Mouse (Mus musculus) stomach, postnatal 0 days (tissue): Measurements from ENCODE around the gene Syt1. TPM values are rescaled to one million over a fixed set of nuclear protein-coding genes. Genes with fewer than 3 reads are reported as not detected.

Experiments
- ATAC-seq: fragments of 200-750 bp; cut with Nextera tagmentation; 2 replicates; pipeline ENCODE4 v1.8.0; 2017; ENCODE audit not compliant: low FRiP score, low TSS enrichment
- DNase-seq: peaks from one replicate; pipeline ENCODE4 v3.0.0-alpha.2; 2016; ENCODE audit warnings: low spot score
- H3K27ac ChIP-seq: fragments of 300-500 bp; sonication (generic); replicated peaks from 2 replicates; pipeline ENCODE4 v1.5.1; 2014; ENCODE audit warnings: mild to moderate bottlenecking, control low read depth
- H3K27me3 ChIP-seq: fragments of 300-500 bp; sonication (generic); 2 replicates; pipeline ENCODE4 v1.6.1; 2014; ENCODE audit warnings: low read length; ENCODE audit not compliant: control insufficient read depth, insufficient read depth
- H3K36me3 ChIP-seq: fragments of 300-500 bp; sonication (generic); 2 replicates; pipeline ENCODE4 v1.6.1; 2014; ENCODE audit warnings: low read length, mixed read lengths; ENCODE audit not compliant: control insufficient read depth, insufficient read depth
- H3K4me1 ChIP-seq: fragments of 300-500 bp; sonication (generic); replicated peaks from 2 replicates; pipeline ENCODE4 v1.6.1; 2014; ENCODE audit warnings: antibody characterized with exemption; ENCODE audit not compliant: control insufficient read depth, insufficient read depth
- H3K4me2 ChIP-seq: fragments of 300-500 bp; sonication (generic); replicated peaks from 2 replicates; pipeline ENCODE4 v1.6.1; 2014; ENCODE audit warnings: low read depth, mild to moderate bottlenecking, control low read depth, moderate library complexity
- H3K4me3 ChIP-seq: fragments of 300-500 bp; sonication (generic); 2 replicates; pipeline ENCODE4 v1.5.1; 2014; ENCODE audit warnings: low read depth, low read length, control low read depth
- H3K9ac ChIP-seq: fragments of 300-500 bp; sonication (generic); 2 replicates; pipeline ENCODE4 v1.6.1; 2014; ENCODE audit warnings: mild to moderate bottlenecking, low read length, control low read depth, mixed read lengths
- H3K9me3 ChIP-seq: fragments of 300-500 bp; sonication (generic); 2 replicates; pipeline ENCODE4 v1.6.1; 2016; ENCODE audit warnings: low read length; ENCODE audit not compliant: control insufficient read depth
- CTCF ChIP-seq: IDR thresholded peaks from 2 replicates; pipeline ENCODE4 v1.5.1; 2016; ENCODE audit warnings: antibody characterized with exemption, low read depth, mild to moderate bottlenecking, moderate library complexity
- EP300 ChIP-seq: optimal IDR thresholded peaks from 2 replicates; pipeline ENCODE3; 2016; ENCODE audit warnings: antibody characterized with exemption
- WGBS: fragments of 180-500 bp; shearing (Covaris S2); extraction: QIAGEN DNeasy Blood & Tissue Kit; methylation state at CpG from one replicate; pipeline ENCODE4 v1.1.7; 2014; 5-methylcytosine and 5-hydroxymethylcytosine counted together
- polyA plus RNA-seq: library from polyadenylated mRNA; unstranded; fragments of >200 nt; fragmentation: Nextera tagmentation; extraction: Ambion mirVana; gene quantifications from 2 replicates; pipeline ENCODE4 v1.2.1, GENCODE M21; 2015

Syt1 gene
- polyA plus RNA-seq, 1 experiment from 2014 or later: 3.5 TPM

DNA sequence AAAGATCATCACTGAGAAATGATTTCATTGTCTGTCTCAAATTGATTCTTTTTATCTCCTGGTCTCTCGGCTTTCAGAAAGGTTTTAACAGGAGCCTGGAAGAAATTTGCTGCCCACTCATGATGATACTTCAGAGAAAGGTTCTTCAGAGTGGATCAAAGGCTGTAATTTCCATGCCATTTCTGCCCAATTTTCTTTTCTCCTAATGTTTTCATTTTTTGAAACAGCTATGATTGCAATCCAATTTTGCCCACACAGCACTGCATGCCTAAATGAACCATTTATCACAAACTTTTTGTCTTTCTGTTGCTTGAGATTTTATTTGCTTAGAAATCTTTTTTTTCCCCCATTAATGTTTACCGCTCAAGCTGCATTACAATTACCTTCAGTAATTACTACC is 257.5 kb downstream of the Syt1 start:
- ATAC-seq (no peak), DNase-seq (no peak)
- Histone ChIP-seq H3K9ac (no peak overlapping the region), H3K4me2 (no peak overlapping the region), H3K9me3 (no peaks in the 10 kb centered on the region), H3K27me3 (no peaks in the 10 kb centered on the region), H3K27ac (no peak overlapping the region), H3K36me3 (no peaks in the 10 kb centered on the region), H3K4me3 (no peak overlapping the region), H3K4me1 (no peaks in the 10 kb centered on the region)
- WGBS: 87% methylated on average over 2 of the region's 2 CpGs
- TF ChIP-seq CTCF: no peak
- no peak for TF ChIP-seq EP300

DNA sequence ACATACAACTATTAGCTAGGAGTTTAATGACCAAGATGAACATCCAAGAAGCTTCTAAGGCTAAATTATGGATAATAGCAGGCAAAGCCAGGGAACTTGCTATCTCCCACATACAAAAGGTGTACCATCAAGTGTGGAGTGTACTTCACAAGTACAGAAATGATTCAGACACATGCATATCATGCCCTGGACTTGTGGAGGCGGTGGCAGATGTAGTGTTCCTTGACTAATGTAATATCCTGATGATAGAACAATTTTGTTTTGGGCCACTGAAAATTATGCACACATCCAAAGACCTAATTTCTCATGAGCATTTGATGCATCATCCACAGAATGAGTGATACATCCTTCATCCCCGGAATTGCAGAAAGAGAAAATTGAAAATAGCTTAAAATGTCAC is 267.0 kb downstream of the Syt1 start:
- WGBS: 90% methylated on average over 2 of the region's 2 CpGs
- Histone ChIP-seq H3K4me2 (no peak overlapping the region), H3K4me1 (no peaks in the 10 kb centered on the region), H3K9me3 (no peaks in the 10 kb centered on the region), H3K36me3 (no peaks in the 10 kb centered on the region), H3K27ac (no peak overlapping the region), H3K27me3 (no peaks in the 10 kb centered on the region), H3K9ac (no peak overlapping the region), H3K4me3 (no peak overlapping the region)
- DNase-seq: no peak
- ATAC-seq: no peak
- TF ChIP-seq EP300 (no peak), CTCF (no peak)

DNA sequence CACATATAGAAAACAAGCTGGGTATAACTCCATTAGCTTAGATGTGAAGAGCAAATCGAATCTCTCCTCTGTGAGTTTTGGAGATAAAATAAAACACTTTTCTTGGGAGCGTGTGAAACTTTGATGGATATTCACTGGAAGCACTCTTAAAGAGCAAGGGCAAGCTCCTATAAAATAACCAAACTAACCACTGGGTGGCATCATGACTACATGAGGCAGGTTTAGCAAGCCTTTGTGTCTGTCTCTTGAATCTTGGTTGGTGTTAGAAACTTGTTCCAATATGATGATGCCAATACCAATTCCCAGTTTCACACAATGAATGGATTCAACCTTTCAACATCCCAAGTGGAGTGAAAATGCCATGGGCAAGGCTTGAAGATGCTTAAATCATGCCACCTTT is 276.8 kb downstream of the Syt1 start:
- H3K27me3 ChIP-seq: no peaks in the 10 kb centered on the region
- no peaks in the 10 kb centered on the region for H3K9me3 ChIP-seq
- TF ChIP-seq EP300 (no peak), CTCF (peak; percentile 79)
- H3K4me3 ChIP-seq: no peak overlapping the region
- H3K4me1 ChIP-seq: no peaks in the 10 kb centered on the region
- no peak overlapping the region for H3K9ac ChIP-seq
- DNase-seq: no peak
- no peaks in the 10 kb centered on the region for H3K36me3 ChIP-seq
- H3K4me2 ChIP-seq: no peak overlapping the region
- no peak for ATAC-seq
- WGBS: 53% methylated on average over 2 of the region's 2 CpGs
- no peak overlapping the region for H3K27ac ChIP-seq

DNA sequence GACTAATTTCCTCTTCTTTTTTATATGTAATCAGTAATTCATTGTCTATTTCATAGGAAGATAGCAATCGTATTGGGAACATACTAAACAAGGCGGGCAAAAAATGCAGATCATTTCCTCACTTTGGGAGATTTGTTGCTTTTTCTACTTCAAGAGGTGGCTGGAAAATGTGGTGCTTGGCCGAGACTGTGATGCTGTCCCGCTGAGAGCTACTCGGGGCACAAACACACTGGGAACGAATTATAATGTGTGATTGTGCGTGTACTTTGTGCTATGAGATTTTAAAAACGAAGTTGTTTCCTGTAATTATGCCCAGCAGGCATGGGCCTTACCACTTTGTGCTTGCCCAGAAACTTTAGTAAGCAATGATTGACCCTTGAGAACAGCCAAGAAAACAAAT is 281.8 kb downstream of the Syt1 start:
- DNase-seq: no peak
- TF ChIP-seq CTCF: no peak
- no peak for TF ChIP-seq EP300
- Histone ChIP-seq H3K9ac (no peak overlapping the region), H3K9me3 (no peaks in the 10 kb centered on the region), H3K4me1 (no peaks in the 10 kb centered on the region), H3K36me3 (no peaks in the 10 kb centered on the region), H3K27ac (no peak overlapping the region), H3K27me3 (no peaks in the 10 kb centered on the region), H3K4me3 (no peak overlapping the region), H3K4me2 (no peak overlapping the region)
- no peak for ATAC-seq
- WGBS: 78% methylated on average over 8 of the region's 8 CpGs

DNA sequence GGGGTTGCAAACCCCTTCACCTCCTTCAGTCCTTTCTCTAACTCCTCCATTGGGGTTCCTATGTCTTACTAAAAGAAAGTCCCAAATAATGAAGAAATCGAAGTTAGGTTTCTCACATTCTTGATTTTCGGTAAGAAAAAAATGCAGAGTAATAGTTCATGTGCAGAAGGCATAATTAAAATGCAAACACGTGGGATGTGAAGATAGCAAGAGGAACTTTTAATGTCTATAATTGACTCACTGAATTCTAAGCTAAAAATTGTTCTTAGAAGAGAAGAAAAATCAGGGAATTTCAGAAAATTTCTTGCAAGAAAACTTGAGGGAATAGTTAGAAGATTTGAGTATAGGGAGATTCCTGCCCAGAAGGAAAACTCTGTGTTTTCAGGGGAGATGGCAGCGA is 284.4 kb downstream of the Syt1 start:
- 90% methylated on average over 4 of the region's 4 CpGs for WGBS
- TF ChIP-seq CTCF (no peak), EP300 (no peak)
- H3K27me3 ChIP-seq: no peaks in the 10 kb centered on the region
- no peaks in the 10 kb centered on the region for H3K4me1 ChIP-seq
- DNase-seq (no peak), ATAC-seq (no peak)
- H3K4me2 ChIP-seq: no peak overlapping the region
- H3K36me3 ChIP-seq: no peaks in the 10 kb centered on the region
- H3K9me3 ChIP-seq: no peaks in the 10 kb centered on the region
- H3K4me3 ChIP-seq: no peak overlapping the region
- H3K9ac ChIP-seq: no peak overlapping the region
- no peak overlapping the region for H3K27ac ChIP-seq

DNA sequence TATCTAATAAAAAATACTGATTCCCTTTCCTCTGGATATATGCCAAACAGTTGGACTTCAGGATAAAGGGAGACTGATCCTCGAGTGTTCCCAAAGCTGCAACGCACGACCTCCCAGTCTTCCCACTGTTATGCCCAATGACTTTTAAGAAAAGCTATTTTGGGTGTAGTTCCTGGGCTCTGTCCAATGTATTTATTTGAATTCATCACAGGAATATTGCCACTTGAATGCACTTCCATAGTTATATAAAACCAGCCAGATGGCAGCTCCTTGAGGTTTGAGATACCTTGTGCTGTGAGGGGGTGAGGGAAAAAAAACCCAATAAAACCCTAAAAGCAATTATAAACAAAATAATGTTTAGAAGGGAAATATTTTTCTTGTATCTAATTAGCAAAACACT is 285.9 kb downstream of the Syt1 start:
- no peak overlapping the region for H3K27ac ChIP-seq
- H3K9me3 ChIP-seq: no peaks in the 10 kb centered on the region
- TF ChIP-seq CTCF (no peak), EP300 (no peak)
- no peaks in the 10 kb centered on the region for H3K27me3 ChIP-seq
- no peak for DNase-seq
- no peaks in the 10 kb centered on the region for H3K4me1 ChIP-seq
- ATAC-seq: no peak
- no peak overlapping the region for H3K9ac ChIP-seq
- H3K4me3 ChIP-seq: no peak overlapping the region
- no peaks in the 10 kb centered on the region for H3K36me3 ChIP-seq
- H3K4me2 ChIP-seq: no peak overlapping the region
- WGBS: 73% methylated on average over 3 of the region's 3 CpGs

DNA sequence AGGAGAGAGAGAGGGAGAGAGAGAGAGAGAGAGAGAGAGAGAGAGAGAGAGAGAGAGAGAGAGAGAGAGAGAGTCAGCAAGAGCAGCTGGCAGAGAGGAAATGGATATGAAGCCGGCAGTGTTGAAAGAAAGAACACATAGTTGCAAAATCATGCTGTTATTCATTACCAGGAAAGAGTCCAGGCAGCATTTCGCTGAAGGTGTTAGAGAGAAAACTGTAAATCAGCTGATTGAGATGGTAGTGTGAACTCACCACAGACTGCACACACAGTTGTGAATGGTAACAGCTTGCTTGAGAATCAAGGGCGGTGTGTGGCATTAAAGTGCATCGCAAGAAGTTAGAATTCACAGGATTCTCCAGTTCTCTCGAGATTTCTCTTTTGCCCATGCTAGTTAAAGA is 300.3 kb downstream of the Syt1 start:
- 54% methylated on average over 5 of the region's 5 CpGs for WGBS
- ATAC-seq (no peak), DNase-seq (no peak)
- H3K9ac ChIP-seq: no peak overlapping the region
- H3K27ac ChIP-seq: no peak overlapping the region
- H3K4me2 ChIP-seq: no peak overlapping the region
- TF ChIP-seq CTCF (no peak), EP300 (no peak)
- no peak overlapping the region for H3K4me3 ChIP-seq
- H3K4me1 ChIP-seq: no peaks in the 10 kb centered on the region
- H3K36me3 ChIP-seq: no peaks in the 10 kb centered on the region
- no peaks in the 10 kb centered on the region for H3K27me3 ChIP-seq
- no peaks in the 10 kb centered on the region for H3K9me3 ChIP-seq
